Mouse (Mus musculus) stomach, embryonic 14.5 days (tissue): ENCODE measurements around the gene Nthl1. TPM values are rescaled to one million over a fixed set of nuclear protein-coding genes. Genes with fewer than 3 reads are reported as not detected.

Experiments used
- ATAC-seq: fragments of 200-750 bp; cut with Nextera tagmentation; 2 replicates; pipeline ENCODE4 v1.8.0; 2017; ENCODE audit warnings: low read depth, moderate TSS enrichment; ENCODE audit not compliant: insufficient number of reproducible peaks, insufficient read depth, low FRiP score
- H3K27ac ChIP-seq: fragments of 300-500 bp; sonication (generic); 2 replicates; pipeline ENCODE4 v1.5.1; 2014; ENCODE audit warnings: mild to moderate bottlenecking, low read length, moderate library complexity, mixed read lengths
- H3K27me3 ChIP-seq: fragments of 300-500 bp; sonication (generic); 2 replicates; pipeline ENCODE4 v1.6.1; 2014; ENCODE audit warnings: low read length, control low read depth, mixed read lengths; ENCODE audit not compliant: control insufficient read depth, insufficient read depth
- H3K36me3 ChIP-seq: fragments of 300-500 bp; sonication (generic); 2 replicates; pipeline ENCODE4 v1.6.1; 2014; ENCODE audit warnings: mild to moderate bottlenecking, control low read depth, low read length, moderate library complexity, mixed read lengths; ENCODE audit not compliant: control insufficient read depth, insufficient read depth
- H3K4me1 ChIP-seq: fragments of 300-500 bp; sonication (generic); 2 replicates; pipeline ENCODE4 v1.6.1; 2014; ENCODE audit warnings: low read length, control low read depth, mixed read lengths; ENCODE audit not compliant: control insufficient read depth, insufficient read depth
- H3K4me2 ChIP-seq: fragments of 300-500 bp; sonication (generic); replicated peaks from 2 replicates; pipeline ENCODE4 v1.6.1; 2014; ENCODE audit warnings: low read depth, low read length, control low read depth
- H3K4me3 ChIP-seq: fragments of 300-500 bp; sonication (generic); 2 replicates; pipeline ENCODE4 v1.5.1; 2014; ENCODE audit warnings: low read depth, low read length, control low read depth
- H3K9ac ChIP-seq: fragments of 300-500 bp; sonication (generic); replicated peaks from 2 replicates; pipeline ENCODE4 v1.6.1; 2014; ENCODE audit warnings: low read depth, mild to moderate bottlenecking, control low read depth, low read length, moderate library complexity, mixed read lengths
- H3K9me3 ChIP-seq: fragments of 300-500 bp; sonication (generic); 2 replicates; pipeline ENCODE4 v1.6.1; 2016; ENCODE audit warnings: low read depth, low read length, control low read depth; ENCODE audit not compliant: control insufficient read depth
- WGBS: fragments of 180-500 bp; shearing (Covaris S2); extraction: QIAGEN DNeasy Blood & Tissue Kit; methylation state at CpG from one replicate; pipeline ENCODE4 v1.1.7; 2014; 5-methylcytosine and 5-hydroxymethylcytosine counted together
- polyA plus RNA-seq: library from polyadenylated mRNA; unstranded; fragments of >200 nt; fragmentation: Nextera tagmentation; extraction: Ambion mirVana; gene quantifications from 2 replicates; pipeline ENCODE4 v1.2.1, GENCODE M21; 2014

Nthl1 gene
- polyA plus RNA-seq, 1 experiment from 2014 or later: 18.1 TPM

DNA sequence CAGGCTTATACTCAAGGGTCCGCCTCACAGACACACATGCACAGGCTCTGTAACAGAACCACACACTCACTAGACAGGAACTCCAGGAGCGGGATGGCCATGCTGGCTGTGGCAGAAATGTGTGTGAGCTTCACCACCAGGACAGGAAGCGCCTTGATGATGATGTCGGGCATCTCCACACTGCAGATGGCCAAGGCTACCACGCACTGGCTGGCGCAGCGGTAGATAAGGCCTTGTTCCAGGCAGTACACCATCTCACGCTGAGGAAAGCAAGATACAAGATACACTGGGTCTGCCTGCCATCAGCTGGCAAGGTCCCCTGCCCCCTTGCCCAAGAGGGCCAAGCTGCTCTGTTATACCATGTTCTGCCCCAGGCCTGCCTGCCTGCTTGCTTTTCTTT, 23.6 kb upstream of the Nthl1 start:
- Histone ChIP-seq H3K27ac (no peak overlapping the region), H3K9ac (no peak overlapping the region), H3K4me2 (no peak overlapping the region), H3K27me3 (no peaks in the 10 kb centered on the region), H3K36me3 (peaks cover 44% of the 10 kb centered on the region), H3K9me3 (no peaks in the 10 kb centered on the region), H3K4me3 (no peak overlapping the region), H3K4me1 (no peaks in the 10 kb centered on the region)
- 89% methylated on average over 8 of the region's 8 CpGs for WGBS
- ATAC-seq: no peak

- ATAC-seq: no peak
- Histone ChIP-seq H3K4me3 (no peak overlapping the region), H3K9me3 (no peaks in the 10 kb centered on the region), H3K36me3 (peaks cover 54% of the 10 kb centered on the region), H3K27me3 (no peaks in the 10 kb centered on the region), H3K9ac (no peak overlapping the region), H3K27ac (no peak overlapping the region), H3K4me2 (no peak overlapping the region), H3K4me1 (no peaks in the 10 kb centered on the region)
- WGBS: 77% methylated on average over 2 of the region's 2 CpGs
Observed at GRCm38 (mm10) chr17:24610711-24611110, 21.8 kb upstream of the Nthl1 start.

DNA sequence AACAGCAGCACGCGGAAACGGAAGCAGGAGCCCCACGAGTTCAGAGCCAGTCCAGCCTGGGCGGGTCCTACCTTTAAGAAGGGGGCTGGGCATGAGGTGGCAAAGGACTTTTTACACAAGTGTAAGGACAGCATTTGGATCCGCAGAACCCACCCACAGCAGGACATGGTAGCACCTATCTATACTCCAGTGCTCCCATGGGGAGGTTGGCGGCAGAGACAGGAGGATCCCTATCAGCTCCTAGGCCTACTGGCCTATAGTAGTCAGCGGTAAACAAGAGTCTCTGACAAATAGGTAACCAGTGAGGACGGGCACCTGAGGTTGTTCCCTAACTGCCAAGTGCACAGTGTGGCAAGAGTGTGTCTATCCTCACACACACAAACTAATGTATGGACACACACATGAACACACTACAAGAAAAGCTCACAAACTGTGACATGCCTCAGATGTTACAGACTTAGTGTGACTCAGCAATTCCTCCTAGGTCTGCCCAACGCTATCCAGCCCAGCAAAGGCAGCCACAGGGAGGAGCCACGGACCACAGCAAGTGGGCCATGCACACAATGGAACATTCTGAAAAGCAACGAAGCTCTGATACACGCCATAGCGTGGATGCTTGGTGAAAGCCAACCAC, 14.8 kb upstream of the Nthl1 start:
- no peak overlapping the region for H3K27ac ChIP-seq
- WGBS: 84% methylated on average over 14 of the region's 14 CpGs
- peaks cover 78% of the 10 kb centered on the region for H3K36me3 ChIP-seq
- no peak overlapping the region for H3K9ac ChIP-seq
- H3K4me1 ChIP-seq: no peaks in the 10 kb centered on the region
- no peaks in the 10 kb centered on the region for H3K27me3 ChIP-seq
- no peak overlapping the region for H3K4me3 ChIP-seq
- ATAC-seq: no peak
- no peaks in the 10 kb centered on the region for H3K9me3 ChIP-seq
- no peak overlapping the region for H3K4me2 ChIP-seq

DNA sequence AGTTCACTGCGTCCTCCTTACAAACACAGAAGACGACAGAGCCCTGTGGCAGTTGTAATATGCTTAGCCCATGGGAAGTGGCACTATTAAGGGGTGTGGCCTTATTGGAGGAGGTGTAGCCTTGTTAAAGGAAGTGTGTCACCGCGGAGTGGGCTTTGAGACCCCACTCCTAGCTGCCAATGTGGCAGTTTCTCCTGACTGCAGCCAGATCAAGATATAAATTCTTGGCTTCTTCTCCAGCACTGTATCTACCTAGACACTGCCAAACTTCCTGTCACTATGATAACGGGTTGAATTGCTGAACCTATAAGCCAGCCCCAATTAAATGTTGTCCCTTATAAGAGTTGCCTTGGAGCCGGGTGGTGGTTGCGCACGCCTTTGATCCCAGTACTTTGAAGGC, 7.0 kb upstream of the Nthl1 start:
- H3K36me3 ChIP-seq: peaks cover 78% of the 10 kb centered on the region
- WGBS: 95% methylated on average over 8 of the region's 8 CpGs
- H3K4me1 ChIP-seq: no peaks in the 10 kb centered on the region
- no peak overlapping the region for H3K9ac ChIP-seq
- no peak overlapping the region for H3K4me3 ChIP-seq
- no peak overlapping the region for H3K27ac ChIP-seq
- H3K4me2 ChIP-seq: no peak overlapping the region
- H3K27me3 ChIP-seq: no peaks in the 10 kb centered on the region
- no peak for ATAC-seq
- H3K9me3 ChIP-seq: no peaks in the 10 kb centered on the region

- ATAC-seq: no peak
- H3K27me3 ChIP-seq: no peaks in the 10 kb centered on the region
- peaks cover 9% of the 10 kb centered on the region; the same call in 1 of the 2 replicates for H3K4me1 ChIP-seq
- no peak overlapping the region for H3K9ac ChIP-seq
- H3K4me3 ChIP-seq: no peak overlapping the region
- 53% methylated on average over 5 of the region's 5 CpGs for WGBS
- H3K27ac ChIP-seq: no peak overlapping the region
- H3K4me2 ChIP-seq: no peak overlapping the region
- H3K9me3 ChIP-seq: no peaks in the 10 kb centered on the region
- peaks cover 52% of the 10 kb centered on the region for H3K36me3 ChIP-seq
Observed at GRCm38 (mm10) chr17:24628646-24629045, 3.8 kb upstream of the Nthl1 start.

GRCm38 (mm10) chr17:24630072-24630471, 2.4 kb upstream of the Nthl1 start:
- 88% methylated on average over 14 of the region's 14 CpGs for WGBS

DNA sequence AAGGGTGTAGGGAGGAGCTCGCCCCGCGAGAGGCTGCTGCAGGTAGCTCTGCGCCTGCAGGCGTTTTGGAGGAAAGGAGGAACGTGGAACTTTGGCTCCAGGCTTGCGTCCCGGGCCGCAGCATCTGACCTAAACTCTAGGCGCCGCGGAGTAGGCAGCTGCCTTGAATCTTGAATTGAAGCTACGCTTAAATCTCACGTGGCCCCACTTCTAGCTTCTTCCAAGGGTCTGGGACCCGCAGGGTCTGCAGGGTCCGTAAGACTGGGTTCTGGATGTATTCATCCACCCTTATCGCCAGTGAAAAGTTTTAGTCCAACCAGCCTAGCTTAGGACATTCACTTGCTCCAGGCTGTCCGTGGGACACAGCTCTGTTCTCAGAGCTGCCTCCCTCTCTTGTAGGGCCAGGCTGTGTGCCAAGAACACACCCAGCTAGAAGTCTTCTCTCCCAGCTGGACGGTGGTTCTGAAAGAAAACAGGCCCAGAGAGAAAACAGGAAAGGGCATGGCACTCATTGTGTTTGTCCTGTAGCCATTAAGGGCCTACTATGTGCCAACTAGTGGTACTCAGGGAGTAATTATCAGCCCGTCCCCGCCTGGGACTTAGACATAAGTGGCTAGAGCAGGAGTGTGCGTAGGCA, 451 bp downstream of the Nthl1 start:
- Histone ChIP-seq H3K4me2 (peak overlapping the region; percentile 73), H3K36me3 (peaks cover 15% of the 10 kb centered on the region), H3K27me3 (no peaks in the 10 kb centered on the region), H3K4me3 (peak overlapping the region; percentile 67), H3K9ac (peak overlapping the region; percentile 67), H3K9me3 (no peaks in the 10 kb centered on the region), H3K4me1 (peaks cover 9% of the 10 kb centered on the region; the same call in 1 of the 2 replicates), H3K27ac (peak overlapping the region; percentile 92)
- WGBS: 8% methylated on average over 22 of the region's 22 CpGs
- peak; percentile 53; the same call in 1 of the 2 replicates for ATAC-seq

More at GRCm38 (mm10) chr17:24630072-24630471, 2.4 kb upstream of the Nthl1 start:
- H3K4me1 ChIP-seq: peaks cover 9% of the 10 kb centered on the region; the same call in 1 of the 2 replicates
- no peak overlapping the region for H3K27ac ChIP-seq
- peaks cover 39% of the 10 kb centered on the region for H3K36me3 ChIP-seq
- ATAC-seq: no peak
- no peak overlapping the region for H3K4me2 ChIP-seq
- H3K4me3 ChIP-seq: no peak overlapping the region
- no peak overlapping the region for H3K9ac ChIP-seq
- H3K27me3 ChIP-seq: no peaks in the 10 kb centered on the region
- no peaks in the 10 kb centered on the region for H3K9me3 ChIP-seq

DNA sequence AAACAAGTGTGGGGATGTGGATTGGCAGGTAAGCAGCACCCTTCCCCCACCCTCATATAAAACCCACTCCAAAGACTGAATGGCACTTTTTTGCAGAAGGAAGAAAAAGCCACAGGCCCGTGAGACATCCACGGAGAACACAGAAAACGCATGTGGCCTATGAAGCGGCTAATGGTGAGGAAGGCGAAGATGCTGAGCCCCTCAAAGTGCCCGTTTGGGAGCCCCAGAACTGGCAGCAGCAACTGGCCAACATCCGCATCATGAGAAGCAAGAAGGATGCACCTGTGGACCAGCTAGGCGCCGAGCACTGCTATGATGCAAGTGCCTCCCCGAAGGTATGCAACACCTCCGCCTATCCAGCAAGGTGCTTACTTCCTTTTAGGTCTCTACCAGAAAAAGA, 1.4 kb downstream of the Nthl1 start:
- H3K4me3 ChIP-seq: no peak overlapping the region
- peaks cover 14% of the 10 kb centered on the region; the same call in 1 of the 2 replicates for H3K4me1 ChIP-seq
- ATAC-seq: no peak
- no peaks in the 10 kb centered on the region for H3K27me3 ChIP-seq
- H3K4me2 ChIP-seq: no peak overlapping the region
- no peaks in the 10 kb centered on the region for H3K9me3 ChIP-seq
- 93% methylated on average over 11 of the region's 11 CpGs for WGBS
- peak overlapping the region; percentile 92; the same call in 1 of the 2 replicates for H3K27ac ChIP-seq
- H3K36me3 ChIP-seq: peaks cover 14% of the 10 kb centered on the region
- H3K9ac ChIP-seq: no peak overlapping the region
